Mouse (Mus musculus) cerebellum, adult 11 months (tissue): ENCODE measurements at regions not wholly inside any gene's neighbourhood (a gene's known extent, or its start where the extent isn't known, plus 50 kb on each side); places are given as distances from the start of the nearest gene placed in this dataset.

Experiments used
- DNase-seq: peaks from one replicate; pipeline ENCODE4 v3.0.0; 2022

- DNase-seq, result no peak
These were observed 893.5 kb upstream of the Car8 start for GRCm38 (mm10) chr4:9132356-9132755.

GRCm38 (mm10) chr4:9131610-9132009 is 892.8 kb upstream of the Car8 start:
- peak; percentile 0 for DNase-seq

- DNase-seq, result peak; percentile 56
These were observed 886.6 kb upstream of the Car8 start for GRCm38 (mm10) chr4:9125236-9125963.

GRCm38 (mm10) chr4:9124586-9125232 is 885.9 kb upstream of the Car8 start:
- DNase-seq, result no peak

- DNase-seq, result no peak
These were observed 885.3 kb upstream of the Car8 start for GRCm38 (mm10) chr4:9124109-9124508.

- no peak for DNase-seq
These were observed 884.7 kb upstream of the Car8 start for GRCm38 (mm10) chr4:9123396-9124031.

- no peak for DNase-seq
These were observed 883.9 kb upstream of the Car8 start for GRCm38 (mm10) chr4:9122639-9123286.

- no peak for DNase-seq
These were observed 878.3 kb upstream of the Car8 start for GRCm38 (mm10) chr4:9116955-9117647.

- DNase-seq, result no peak
These were observed 877.0 kb upstream of the Car8 start for GRCm38 (mm10) chr4:9115874-9116273.

- DNase-seq, result no peak
These were observed 875.1 kb upstream of the Car8 start for GRCm38 (mm10) chr4:9113982-9114381.

GRCm38 (mm10) chr4:9110355-9110754 is 871.5 kb upstream of the Car8 start:
- no peak for DNase-seq

GRCm38 (mm10) chr4:9107295-9107694 is 868.5 kb upstream of the Car8 start:
- DNase-seq, result peak; percentile 89

GRCm38 (mm10) chr4:9106778-9107177 is 867.9 kb upstream of the Car8 start:
- peak; percentile 32 for DNase-seq

GRCm38 (mm10) chr4:9104657-9105056 is 865.8 kb upstream of the Car8 start:
- DNase-seq, result no peak

GRCm38 (mm10) chr4:9103958-9104357 is 865.1 kb upstream of the Car8 start:
- DNase-seq, result no peak

GRCm38 (mm10) chr4:9096809-9097700 is 858.2 kb upstream of the Car8 start:
- peak; percentile 85 for DNase-seq

- DNase-seq, result no peak
These were observed 857.4 kb upstream of the Car8 start for GRCm38 (mm10) chr4:9096274-9096673.

GRCm38 (mm10) chr4:9095646-9096045 is 856.8 kb upstream of the Car8 start:
- DNase-seq, result no peak

GRCm38 (mm10) chr4:9094522-9094921 is 855.7 kb upstream of the Car8 start:
- no peak for DNase-seq

- DNase-seq, result no peak
These were observed 855.2 kb upstream of the Car8 start for GRCm38 (mm10) chr4:9094076-9094475.

GRCm38 (mm10) chr4:9083526-9083925 is 844.7 kb upstream of the Car8 start:
- DNase-seq, result no peak
